Mouse (Mus musculus) MN1 (cell line): Measurements from ENCODE around the gene Krtap1-3.
"Not testable (repeated sequence)": the region's sequence is repeated elsewhere in the genome, so short reads cannot be mapped to it uniquely, and the experiment has no call there.

Source experiments
- DNase-seq: peaks from one replicate; pipeline ENCODE4 v3.0.0-alpha.2; 2016; ENCODE audit warnings: low spot score

Gene Krtap1-3

DNA sequence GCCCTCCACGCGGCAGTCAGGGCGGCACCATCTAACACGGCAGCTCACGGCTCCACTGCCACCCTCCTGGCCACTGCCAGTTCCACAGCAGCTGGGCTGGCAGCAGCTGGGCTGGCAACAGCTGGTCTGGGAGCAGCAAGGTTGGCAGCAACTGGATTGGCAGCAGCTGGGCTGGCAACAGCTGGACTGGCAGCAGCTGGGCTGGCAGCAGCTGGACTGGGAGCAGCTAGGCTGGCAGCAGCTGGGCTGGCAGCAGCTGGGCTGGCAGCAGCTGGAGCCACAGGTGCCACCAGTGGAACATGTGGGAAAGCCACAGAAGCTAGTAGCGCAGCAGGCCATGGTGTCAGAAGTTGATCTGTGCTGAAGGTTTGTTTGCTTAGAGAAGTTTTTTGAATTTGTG is at the start of gene Krtap1-3:
Gene Krtap1-3, minus strand, starts transcription at position 359 of the 400 bp plus-strand sequence.
- no peak for DNase-seq

- no peak for DNase-seq
These were observed 49.8 kb upstream of the Krtap1-3 start for GRCm38 (mm10) chr11:99640926-99641325.

DNA sequence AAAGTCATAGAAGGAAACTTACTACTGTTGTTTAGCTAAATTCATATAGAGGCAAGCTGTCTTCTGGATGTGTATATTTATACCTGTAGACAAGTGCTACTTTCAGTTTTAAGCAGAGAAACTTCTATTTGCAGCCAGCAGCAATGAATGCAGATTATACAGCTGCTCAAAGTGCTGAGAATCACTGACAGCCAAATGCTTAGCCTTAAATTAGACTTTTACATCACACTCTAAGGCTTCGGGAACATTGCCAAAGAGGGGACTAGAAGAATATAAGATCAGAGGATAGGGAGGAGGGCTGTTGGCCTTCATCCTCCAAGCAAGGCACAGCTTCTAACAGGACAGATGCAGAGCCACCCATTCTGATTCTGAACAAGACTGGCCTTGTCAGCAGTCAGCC is 45.9 kb upstream of the Krtap1-3 start:
- no peak for DNase-seq

GRCm38 (mm10) chr11:99634653-99635134 is 43.6 kb upstream of the Krtap1-3 start, which contains the start of gene Krtap4-2:
Gene Krtap4-2, minus strand, starts transcription at chr11:99635084.
- no peak for DNase-seq

- DNase-seq: no peak
These were observed 42.2 kb upstream of the Krtap1-3 start for GRCm38 (mm10) chr11:99633293-99633692.

DNA sequence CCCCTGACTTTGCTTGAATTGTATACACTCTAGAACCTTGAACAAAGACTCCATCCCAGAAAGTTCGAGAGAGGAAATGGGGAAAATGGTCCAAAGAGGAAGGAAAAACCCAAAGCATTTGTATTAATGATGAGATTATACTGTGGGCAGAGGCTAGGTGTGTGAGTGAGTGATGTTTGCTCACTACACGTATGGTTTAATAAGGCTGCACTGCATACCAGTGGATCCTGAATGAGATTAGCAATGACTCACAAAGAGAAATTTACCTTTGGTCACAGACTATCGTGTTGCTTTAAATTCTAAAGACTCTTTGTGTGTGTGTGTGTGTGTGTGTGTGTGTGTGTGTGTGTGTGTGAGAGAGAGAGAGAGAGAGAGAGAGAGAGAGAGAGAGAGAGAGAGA is 39.8 kb upstream of the Krtap1-3 start:
- DNase-seq: no peak

DNA sequence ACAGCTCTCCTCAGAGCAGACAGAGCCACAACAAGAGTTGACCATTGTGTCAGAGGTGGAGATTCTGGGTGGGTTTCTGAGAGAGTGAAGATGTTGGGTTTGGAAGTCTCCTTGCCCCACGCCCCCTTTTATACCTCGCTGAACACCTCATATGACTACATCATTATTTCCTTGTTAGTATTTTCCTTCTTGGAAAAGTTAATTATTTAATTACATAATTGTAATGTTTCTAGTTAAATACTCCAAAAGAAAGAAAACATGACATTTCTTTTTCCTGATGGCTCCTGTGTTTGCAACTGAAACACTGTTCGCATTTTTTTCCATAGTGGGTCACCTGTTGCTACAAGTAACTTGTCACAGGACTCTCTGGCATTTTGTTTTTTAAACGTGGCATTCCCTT is 37.0 kb upstream of the Krtap1-3 start, which contains the start of gene Krtap4-1:
Gene Krtap4-1, minus strand, starts transcription at position 101 of the 400 bp plus-strand sequence.
- no peak for DNase-seq

- DNase-seq: no peak
These were observed 29.2 kb upstream of the Krtap1-3 start, which contains the start of gene Gm11562 for GRCm38 (mm10) chr11:99620335-99620734. Gene Gm11562, minus strand, starts transcription at chr11:99620435.

GRCm38 (mm10) chr11:99614796-99615363 is 23.7 kb upstream of the Krtap1-3 start, which contains the start of gene Krtap2-4:
Gene Krtap2-4, minus strand, starts transcription at chr11:99614846.
- no peak for DNase-seq

GRCm38 (mm10) chr11:99610089-99610488 is 18.9 kb upstream of the Krtap1-3 start, which contains the start of gene Gm11937:
Gene Gm11937, minus strand, starts transcription at chr11:99610189.
- not testable (repeated sequence) for DNase-seq

GRCm38 (mm10) chr11:99609126-99609525 is 18.0 kb upstream of the Krtap1-3 start:
- DNase-seq: no peak

- not testable (repeated sequence) for DNase-seq
These were observed 12.1 kb upstream of the Krtap1-3 start, which contains the start of gene Gm11938 for GRCm38 (mm10) chr11:99603208-99603607. Gene Gm11938, minus strand, starts transcription at chr11:99603308.

- not testable (repeated sequence) for DNase-seq
These were observed 6.6 kb upstream of the Krtap1-3 start, which contains the start of gene Krtap9-3 for GRCm38 (mm10) chr11:99597742-99598141. Gene Krtap9-3, minus strand, starts transcription at chr11:99598105.

DNA sequence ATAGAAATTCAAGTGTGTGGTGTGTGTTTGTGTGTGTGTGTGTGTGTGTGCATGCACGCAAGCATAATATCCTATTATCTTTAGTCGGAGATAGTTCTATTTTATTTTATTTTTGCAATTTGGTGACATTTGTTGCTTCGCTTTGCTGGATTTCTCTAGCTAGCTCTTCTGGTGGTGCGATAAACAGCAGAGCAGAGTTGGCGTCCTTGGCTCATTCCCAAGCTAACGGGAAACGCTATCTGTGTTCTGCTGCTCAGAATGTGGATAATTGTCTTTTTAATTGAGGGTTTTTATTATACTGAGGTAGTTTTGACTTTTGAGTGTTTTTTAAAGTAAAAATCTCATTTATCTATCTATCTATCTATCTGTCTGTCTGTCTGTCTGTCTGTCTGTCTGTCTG is 6.0 kb downstream of the Krtap1-3 start:
- DNase-seq: no peak

DNA sequence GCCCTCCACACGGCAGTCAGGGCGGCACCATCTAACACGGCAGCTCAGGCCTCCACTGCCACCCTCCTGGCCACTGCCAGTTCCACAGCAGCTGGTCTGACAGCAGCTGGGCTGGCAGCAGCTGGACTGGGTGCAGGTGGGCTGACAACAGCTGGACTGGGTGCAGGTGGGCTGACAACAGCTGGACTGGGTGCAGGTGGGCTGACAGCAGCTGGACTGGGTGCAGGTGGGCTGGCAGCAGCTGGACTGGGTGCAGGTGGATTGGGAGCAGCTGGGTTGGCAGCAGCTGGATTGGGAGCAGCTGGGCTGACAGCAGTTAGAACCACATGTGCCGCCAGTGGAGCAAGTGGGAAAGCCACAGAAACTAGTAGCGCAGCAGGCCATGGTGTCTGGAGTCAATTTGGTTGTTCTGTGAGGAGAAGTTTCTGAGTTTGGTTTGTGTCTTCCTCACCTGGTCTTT is 7.9 kb downstream of the Krtap1-3 start, which contains the start of gene Krtap1-4:
Gene Krtap1-4, minus strand, starts transcription at position 410 of the 460 bp plus-strand sequence.
- DNase-seq: no peak

GRCm38 (mm10) chr11:99581564-99581963 is 9.6 kb downstream of the Krtap1-3 start:
- no peak for DNase-seq

DNA sequence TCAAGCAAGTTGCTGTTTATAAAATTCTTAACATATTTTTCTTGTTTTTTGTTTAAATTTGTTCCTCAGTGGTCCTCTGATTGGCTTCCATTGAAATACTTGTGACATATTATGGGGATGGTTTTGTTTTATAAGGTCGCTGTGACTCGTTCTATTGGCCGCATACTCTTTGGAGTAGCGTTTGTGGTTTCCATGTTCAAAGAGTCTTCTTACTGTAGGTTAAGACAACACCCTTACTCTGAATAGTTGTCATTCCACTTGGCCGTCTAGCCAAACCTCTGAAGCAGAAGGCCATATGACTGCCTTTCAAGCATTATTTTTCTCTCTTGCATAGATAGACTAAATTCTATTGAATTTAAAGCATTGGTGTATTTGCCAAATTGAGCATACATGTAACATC is 10.1 kb downstream of the Krtap1-3 start:
- no peak for DNase-seq

DNA sequence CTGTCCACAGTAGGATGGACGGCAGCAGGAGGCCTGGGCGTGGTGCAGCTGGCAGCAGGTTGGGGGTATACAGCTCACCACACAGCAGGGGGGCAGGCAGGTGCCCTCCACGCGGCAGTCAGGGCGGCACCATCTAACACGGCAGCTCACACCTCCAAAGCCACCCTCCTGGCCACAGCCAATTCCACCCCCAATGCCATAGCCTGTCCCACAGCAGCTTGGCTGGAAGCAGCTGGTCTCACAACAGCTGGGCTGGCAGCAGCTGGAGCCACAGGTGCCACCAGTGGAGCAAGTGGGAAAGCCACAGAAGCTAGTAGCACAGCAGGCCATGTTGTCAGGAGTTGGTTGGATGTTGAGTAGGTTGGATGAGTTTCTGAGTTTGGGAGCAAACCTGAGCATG is 10.5 kb downstream of the Krtap1-3 start, which contains the start of gene Krtap1-5:
Gene Krtap1-5, minus strand, starts transcription at position 381 of the 400 bp plus-strand sequence.
- no peak for DNase-seq

- DNase-seq: no peak
These were observed 17.0 kb downstream of the Krtap1-3 start for GRCm38 (mm10) chr11:99574106-99574505.

DNA sequence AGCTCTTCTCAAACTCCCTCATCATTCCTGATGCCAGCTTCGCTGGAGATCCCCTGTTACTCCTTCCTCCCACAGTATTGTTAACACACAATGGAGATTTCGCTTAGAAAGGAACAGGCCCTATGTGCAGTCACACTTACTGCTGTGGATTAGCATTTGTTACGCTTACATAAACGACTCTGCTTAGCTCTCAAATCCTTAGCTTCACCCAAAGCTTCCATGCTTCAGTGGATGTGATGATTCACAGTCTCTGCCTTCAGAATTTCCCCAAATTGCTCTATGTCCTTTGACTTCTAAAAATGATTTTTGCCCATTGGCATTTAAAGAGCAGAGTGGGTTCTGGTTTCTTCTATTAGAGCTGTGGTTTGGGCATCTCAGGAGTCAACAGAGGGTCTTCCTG is 18.0 kb downstream of the Krtap1-3 start:
- DNase-seq: no peak

DNA sequence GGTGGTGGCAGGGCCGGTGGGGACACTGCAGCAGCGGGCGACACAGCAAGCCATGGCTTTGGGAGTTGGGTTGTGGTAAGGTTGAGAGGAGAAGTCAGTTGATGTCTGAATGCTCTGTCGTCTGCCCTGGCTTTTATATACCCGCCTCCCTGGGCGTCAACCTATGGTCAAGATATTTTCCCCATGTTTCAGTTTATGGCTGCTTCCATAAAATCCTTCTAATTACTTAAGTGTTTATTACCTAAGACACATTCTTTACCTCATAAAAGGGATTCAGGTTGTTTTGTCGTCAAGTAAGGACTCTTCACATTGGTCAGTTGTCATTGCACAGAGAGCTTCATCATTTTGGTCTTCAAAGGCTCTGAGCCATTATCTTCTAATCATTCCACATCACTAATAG is 24.6 kb downstream of the Krtap1-3 start, which contains the start of gene Krtap3-1:
Gene Krtap3-1, minus strand, starts transcription at position 101 of the 400 bp plus-strand sequence.
- DNase-seq: no peak

GRCm38 (mm10) chr11:99562580-99562979 is 28.6 kb downstream of the Krtap1-3 start:
- no peak for DNase-seq

- DNase-seq: no peak
These were observed 31.8 kb downstream of the Krtap1-3 start, which contains the start of gene Gm11939 for GRCm38 (mm10) chr11:99559366-99559765. Gene Gm11939, minus strand, starts transcription at chr11:99559466.
